Mouse (Mus musculus) forebrain, embryonic 16.5 days (tissue): ENCODE results near the gene 1700009N14Rik. TPM values are rescaled to one million over a fixed set of nuclear protein-coding genes. Genes with fewer than 3 reads are reported as not detected.

Experiments
- ATAC-seq: fragments of 200-750 bp; cut with Nextera tagmentation; 2 replicates; pipeline ENCODE4 v1.8.0; 2017; ENCODE audit warnings: mild to moderate bottlenecking, moderate library complexity
- H3K27ac ChIP-seq: fragments of 300-500 bp; sonication (generic); 2 replicates; pipeline ENCODE4 v1.5.1; 2014; ENCODE audit warnings: low read length, control low read depth
- H3K27me3 ChIP-seq: fragments of 300-500 bp; sonication (generic); replicated peaks from 2 replicates; pipeline ENCODE4 v1.6.1; 2014; ENCODE audit warnings: low read length; ENCODE audit not compliant: control insufficient read depth, insufficient read depth
- H3K36me3 ChIP-seq: fragments of 300-500 bp; sonication (generic); 2 replicates; pipeline ENCODE4 v1.6.1; 2014; ENCODE audit not compliant: control insufficient read depth, insufficient read depth
- H3K4me1 ChIP-seq: fragments of 300-500 bp; sonication (generic); replicated peaks from 2 replicates; pipeline ENCODE4 v1.6.1; 2014; ENCODE audit warnings: low read length; ENCODE audit not compliant: control insufficient read depth, insufficient read depth
- H3K4me2 ChIP-seq: fragments of 300-500 bp; sonication (generic); 2 replicates; pipeline ENCODE4 v1.6.1; 2014; ENCODE audit warnings: mild to moderate bottlenecking, low read length, control low read depth
- H3K4me3 ChIP-seq: fragments of 300-500 bp; sonication (generic); replicated peaks from 2 replicates; pipeline ENCODE4 v1.5.1; 2014; ENCODE audit warnings: mild to moderate bottlenecking, low read length, control low read depth
- H3K9ac ChIP-seq: fragments of 300-500 bp; sonication (generic); replicated peaks from 2 replicates; pipeline ENCODE4 v1.6.1; 2014; ENCODE audit warnings: low read depth, low read length, control low read depth
- H3K9me3 ChIP-seq: fragments of 300-500 bp; sonication (generic); 2 replicates; pipeline ENCODE4 v1.6.1; 2016; ENCODE audit warnings: low read length; ENCODE audit not compliant: control insufficient read depth
- WGBS: fragments of 180-500 bp; shearing (Covaris S2); extraction: QIAGEN DNeasy Blood & Tissue Kit; methylation state at CpG from one replicate; pipeline ENCODE4 v1.1.7; 2014; 5-methylcytosine and 5-hydroxymethylcytosine counted together
- polyA plus RNA-seq: library from polyadenylated mRNA; unstranded; fragments of >200 nt; fragmentation: Nextera tagmentation; extraction: Ambion mirVana; gene quantifications from 2 replicates; pipeline ENCODE4 v1.2.1, GENCODE M21; 2015

1700009N14Rik gene
- polyA plus RNA-seq, result not detected in 2 replicates

DNA sequence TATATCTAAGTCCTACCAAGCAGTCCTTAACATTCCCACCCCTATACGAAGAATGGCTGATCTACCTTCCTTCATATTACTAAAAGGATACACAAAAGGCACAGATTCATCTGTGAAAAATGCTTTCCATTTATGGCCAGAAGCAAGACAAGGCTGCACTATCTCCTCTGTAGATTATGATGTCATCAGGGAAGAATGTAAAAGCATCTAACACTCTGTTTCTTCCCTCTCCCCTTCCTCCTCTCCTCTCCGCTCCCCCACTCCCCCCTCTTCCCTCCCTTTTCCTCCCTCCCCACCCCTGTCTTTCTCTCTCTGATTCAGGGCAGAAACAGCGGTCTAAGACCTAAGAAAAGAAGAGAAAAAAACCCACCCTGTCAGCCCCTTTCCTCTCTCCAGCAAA, at the start of gene 1700009N14Rik:
TSS of gene 1700009N14Rik (plus strand) at position 227 of the 400 bp plus-strand sequence.
- no peaks in the 10 kb centered on the region for H3K9me3 ChIP-seq
- H3K36me3 ChIP-seq, result no peaks in the 10 kb centered on the region
- no peak within 1 kb of the TSS for H3K4me2 ChIP-seq
- ATAC-seq, result no peak
- no peak within 1 kb of the TSS for H3K4me3 ChIP-seq
- WGBS, result 82% methylated on average over 3 of the region's 3 CpGs
- H3K27ac ChIP-seq, result no peak within 1 kb of the TSS
- no peaks in the 10 kb centered on the region for H3K4me1 ChIP-seq
- no peak within 1 kb of the TSS for H3K9ac ChIP-seq
- H3K27me3 ChIP-seq, result no peaks in the 10 kb centered on the region

DNA sequence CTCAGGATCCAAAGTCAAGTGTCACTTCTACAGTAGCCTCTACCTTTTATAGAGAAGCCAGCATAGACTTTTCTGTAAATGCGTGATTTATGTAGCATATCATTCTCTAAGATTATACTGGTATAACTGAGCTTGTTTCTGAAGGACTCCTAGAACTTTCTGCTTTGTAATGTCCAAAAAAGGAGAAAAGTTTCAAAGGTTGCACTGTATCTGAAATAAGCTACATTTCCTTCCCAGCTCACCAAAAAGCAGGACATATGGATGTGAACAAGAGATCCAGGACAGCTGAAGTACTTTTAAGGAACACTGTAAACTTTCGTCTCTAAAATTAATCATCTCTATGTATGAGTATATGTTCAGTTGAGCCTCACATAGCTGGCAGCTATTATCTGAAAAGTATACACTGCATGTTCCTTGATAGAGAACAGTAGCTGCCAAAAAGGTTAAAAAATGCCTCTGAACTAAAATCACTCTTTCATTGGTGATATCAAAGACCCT, 12.2 kb upstream of the 1700009N14Rik start:
- no peak overlapping the region for H3K4me2 ChIP-seq
- H3K4me1 ChIP-seq, result no peaks in the 10 kb centered on the region
- no peak for ATAC-seq
- no peaks in the 10 kb centered on the region for H3K9me3 ChIP-seq
- no peak overlapping the region for H3K9ac ChIP-seq
- H3K27ac ChIP-seq, result no peak overlapping the region
- 95% methylated on average over 2 of the region's 2 CpGs for WGBS
- H3K27me3 ChIP-seq, result no peaks in the 10 kb centered on the region
- H3K4me3 ChIP-seq, result no peak overlapping the region
- no peaks in the 10 kb centered on the region for H3K36me3 ChIP-seq

DNA sequence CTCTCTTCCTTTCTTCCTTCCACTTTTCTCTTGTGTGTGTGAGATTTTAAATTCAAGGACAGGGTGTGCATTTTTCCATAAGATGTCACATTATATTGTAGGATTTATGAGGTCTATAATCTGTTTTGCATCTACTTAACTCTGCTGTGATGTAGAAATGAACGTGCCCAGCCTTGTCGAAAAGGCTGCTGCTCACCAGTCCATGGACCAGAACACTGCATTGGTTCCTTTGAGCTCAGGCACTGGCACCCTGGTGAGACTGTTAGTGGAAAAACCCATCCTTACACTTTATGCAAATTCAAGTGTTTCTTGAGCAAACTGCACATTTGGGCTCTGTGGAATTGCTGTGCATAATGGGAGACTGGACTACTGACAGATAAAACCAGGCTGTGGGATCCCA, 24.2 kb downstream of the 1700009N14Rik start:
- H3K9ac ChIP-seq, result no peak overlapping the region
- no peaks in the 10 kb centered on the region for H3K36me3 ChIP-seq
- H3K4me1 ChIP-seq, result no peaks in the 10 kb centered on the region
- H3K4me2 ChIP-seq, result no peak overlapping the region
- H3K27me3 ChIP-seq, result no peaks in the 10 kb centered on the region
- H3K4me3 ChIP-seq, result no peak overlapping the region
- WGBS, result 80% methylated on average over 2 of the region's 2 CpGs
- no peaks in the 10 kb centered on the region for H3K9me3 ChIP-seq
- no peak for ATAC-seq
- H3K27ac ChIP-seq, result no peak overlapping the region

DNA sequence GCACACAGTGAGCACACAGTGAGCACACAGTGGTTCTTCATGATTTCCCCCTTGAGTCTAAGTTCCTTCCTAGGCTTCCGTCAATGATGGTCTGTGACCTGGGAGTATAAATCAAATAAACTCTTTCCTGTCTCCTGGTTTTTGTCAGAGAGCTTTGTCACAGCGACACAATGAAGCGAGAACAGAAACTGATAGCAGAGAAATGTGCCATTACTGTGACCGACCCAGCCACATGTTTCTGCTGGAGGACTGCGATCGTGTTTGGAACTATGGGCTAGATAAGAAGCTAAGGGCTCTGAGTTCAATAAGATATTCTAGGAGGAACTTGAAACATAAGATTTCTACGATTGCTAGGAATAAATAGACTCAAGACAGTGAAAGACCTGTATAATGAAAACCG, 36.3 kb downstream of the 1700009N14Rik start:
- no peaks in the 10 kb centered on the region for H3K27me3 ChIP-seq
- no peak overlapping the region for H3K4me3 ChIP-seq
- H3K27ac ChIP-seq, result no peak overlapping the region
- no peak for ATAC-seq
- H3K4me1 ChIP-seq, result no peaks in the 10 kb centered on the region
- no peak overlapping the region for H3K4me2 ChIP-seq
- H3K9ac ChIP-seq, result no peak overlapping the region
- 88% methylated on average over 8 of the region's 8 CpGs for WGBS
- H3K36me3 ChIP-seq, result no peaks in the 10 kb centered on the region
- no peaks in the 10 kb centered on the region for H3K9me3 ChIP-seq

DNA sequence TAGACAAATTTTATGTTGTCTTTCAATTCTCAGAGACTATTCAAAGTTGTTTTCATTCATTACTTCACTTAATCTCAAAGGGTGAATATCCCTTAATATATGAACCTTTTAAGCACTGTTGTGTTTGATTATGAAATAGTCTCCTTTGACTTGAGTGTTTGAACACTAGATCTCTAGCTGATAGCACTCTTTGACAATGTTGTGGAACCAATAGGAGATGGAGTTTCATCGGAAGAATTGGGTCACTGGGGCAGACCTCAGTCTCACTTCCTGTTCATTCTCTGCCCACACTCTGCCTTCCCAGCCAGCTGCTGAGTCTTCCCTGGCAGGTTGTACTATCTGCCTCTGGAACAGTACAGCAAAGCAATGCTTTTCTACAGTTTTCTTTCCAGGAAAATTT, 43.5 kb downstream of the 1700009N14Rik start:
- 78% methylated on average over 1 of the region's 1 CpGs for WGBS
- no peak for ATAC-seq

DNA sequence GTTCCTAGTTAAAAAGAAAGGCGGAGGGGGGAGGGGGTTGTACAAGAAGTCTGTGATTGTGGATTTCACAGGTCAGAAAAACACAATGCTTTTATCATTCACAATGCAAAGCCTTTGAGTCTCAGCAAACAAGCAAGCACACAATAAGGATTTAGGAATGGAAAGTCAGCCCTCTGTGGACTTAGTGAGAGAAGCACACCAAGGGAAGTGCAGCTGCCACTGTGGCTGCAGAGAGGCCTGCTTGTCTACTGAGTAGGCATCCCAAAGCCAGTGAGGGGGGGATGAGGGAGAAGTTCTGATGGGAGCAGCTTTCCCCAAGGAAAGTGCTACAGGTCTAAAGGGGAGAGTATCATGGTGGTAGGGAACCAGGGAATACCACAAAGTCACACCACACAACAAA, 45.8 kb downstream of the 1700009N14Rik start:
- H3K4me2 ChIP-seq, result no peak overlapping the region
- H3K9ac ChIP-seq, result no peak overlapping the region
- H3K4me3 ChIP-seq, result no peak overlapping the region
- H3K27ac ChIP-seq, result no peak overlapping the region
- H3K4me1 ChIP-seq, result no peaks in the 10 kb centered on the region
- H3K27me3 ChIP-seq, result no peaks in the 10 kb centered on the region
- WGBS, result 54% methylated on average over 1 of the region's 1 CpGs
- ATAC-seq, result no peak
- H3K36me3 ChIP-seq, result no peaks in the 10 kb centered on the region
- no peaks in the 10 kb centered on the region for H3K9me3 ChIP-seq

More for the DNA sequence above, 43.5 kb downstream of the 1700009N14Rik start:
- H3K4me1 ChIP-seq, result no peaks in the 10 kb centered on the region
- no peak overlapping the region for H3K4me3 ChIP-seq
- H3K27ac ChIP-seq, result no peak overlapping the region
- no peaks in the 10 kb centered on the region for H3K27me3 ChIP-seq
- H3K4me2 ChIP-seq, result no peak overlapping the region
- H3K36me3 ChIP-seq, result no peaks in the 10 kb centered on the region
- H3K9me3 ChIP-seq, result no peaks in the 10 kb centered on the region
- no peak overlapping the region for H3K9ac ChIP-seq
